Mouse (Mus musculus): ENCODE results near the gene Slc1a5.

GRCm38 (mm10) chr7:16838804-16839426, 57.8 kb downstream of the Slc1a5 start:
- TF ChIP-seq EP300 (IDR thresholded peaks at IDR 0.05; ENCODE audit: insufficient read depth, low read depth, low read length) = no peak
- no peak for TF ChIP-seq CTCF (IDR thresholded peaks at IDR 0.05; ENCODE audit: low read depth, low read length)
